Mouse (Mus musculus): ENCODE measurements around the gene Adap2. TPM values are rescaled to one million over a fixed set of nuclear protein-coding genes. Genes with fewer than 3 reads are reported as not detected.

The Adap2 gene
- total and polyA plus RNA-seq, 3 experiments: 0.49 TPM; not detected in 2

GRCm38 (mm10) chr11:80156841-80157240, 2.9 kb downstream of the Adap2 start:
- dilution Hi-C loops (cut with MboI; ENCODE audit: extremely low pct_ligation_motif_present, extremely low pct_unique_long_range_greater_than_20kb, low sequenced_read_pairs) (no loop called here), in situ Hi-C loops (cut with MboI; ENCODE audit: low pct_ligation_motif_present, low pct_unique_long_range_greater_than_20kb, low sequenced_read_pairs) (no loop called here)
- DNase-seq (ENCODE audit: extremely low read depth): no peak
- Histone ChIP-seq H3K79me2 (replicated peaks; ENCODE audit: control insufficient read depth, extremely low read depth, insufficient read depth, poor library complexity, severe bottlenecking) (no peaks in the 10 kb centered on the region), H3K36me3 (replicated peaks in 1 of 2; ENCODE audit: control insufficient read depth in 1 of 2, insufficient read depth in 1 of 2, low read length in 1 of 2) (no peaks in the 10 kb centered on the region), H3K4me2 (ENCODE audit: insufficient read depth, low read depth, poor library complexity, severe bottlenecking) (no peak overlapping the region), H3K4me3 (replicated peaks in 1 of 3; ENCODE audit: low read depth in 2 of 3, low read length in 2 of 3, poor library complexity in 1 of 3) (no peak overlapping the region), H3K9me3 (replicated peaks; ENCODE audit: low read length) (peaks cover 12% of the 10 kb centered on the region), H3K27ac (ENCODE audit: insufficient read depth, low read depth) (no peak overlapping the region), H3K9ac (ENCODE audit: insufficient read depth, low read depth) (no peak overlapping the region), H3K4me1 (ENCODE audit: control insufficient read depth in 1 of 2, insufficient read depth in 2 of 2) (peaks cover 6 to 22% of the 10 kb centered on the region in 2 experiments), H3K27me3 (replicated peaks) (no peaks in the 10 kb centered on the region)
- TF ChIP-seq ETS1 (conservative IDR thresholded peaks at IDR 0.05; ENCODE audit: low read depth, low read length) (no peak), TBP (conservative IDR thresholded peaks at IDR 0.05; ENCODE audit: low read depth, low read length) (no peak), MAX (IDR thresholded peaks at IDR 0.05; ENCODE audit: low read length) (no peak), RCOR1 (conservative IDR thresholded peaks at IDR 0.05; ENCODE audit: low read depth, low read length) (no peak), ZC3H11A (IDR thresholded peaks at IDR 0.05; ENCODE audit: low read depth, low read length) (no peak), USF2 (conservative IDR thresholded peaks at IDR 0.05; ENCODE audit: low read depth, low read length) (no peak), ZKSCAN1 (IDR thresholded peaks at IDR 0.05; ENCODE audit: borderline replicate concordance, low read depth, low read length) (no peak)

- Histone ChIP-seq H3K4me2 (ENCODE audit: insufficient read depth, low read depth, poor library complexity, severe bottlenecking) (no peak overlapping the region), H3K79me2 (replicated peaks; ENCODE audit: control insufficient read depth, extremely low read depth, insufficient read depth, poor library complexity, severe bottlenecking) (no peaks in the 10 kb centered on the region), H3K27ac (ENCODE audit: insufficient read depth, low read depth) (no peak overlapping the region), H3K27me3 (replicated peaks) (no peaks in the 10 kb centered on the region), H3K36me3 (replicated peaks in 1 of 2; ENCODE audit: control insufficient read depth in 1 of 2, insufficient read depth in 1 of 2, low read length in 1 of 2) (no peaks in the 10 kb centered on the region), H3K9ac (ENCODE audit: insufficient read depth, low read depth) (no peak overlapping the region), H3K4me1 (ENCODE audit: control insufficient read depth in 1 of 2, insufficient read depth in 2 of 2) (peaks cover 10 to 33% of the 10 kb centered on the region in 2 experiments), H3K9me3 (replicated peaks; ENCODE audit: low read length) (peaks cover 9% of the 10 kb centered on the region), H3K4me3 (replicated peaks in 1 of 3; ENCODE audit: low read depth in 2 of 3, low read length in 2 of 3, poor library complexity in 1 of 3) (no peak overlapping the region)
- TF ChIP-seq PAX5 (IDR thresholded peaks at IDR 0.05; ENCODE audit: low read length): no peak
- 0 out of 2 replicates have a peak, but pooled peaks have one; percentile 13 for TF ChIP-seq IRF4 (IDR thresholded peaks at IDR 0.05; ENCODE audit: low read depth, low read length)
- dilution Hi-C loops (cut with MboI; ENCODE audit: extremely low pct_ligation_motif_present, extremely low pct_unique_long_range_greater_than_20kb, low sequenced_read_pairs) (no loop called here), in situ Hi-C loops (cut with MboI; ENCODE audit: low pct_ligation_motif_present, low pct_unique_long_range_greater_than_20kb, low sequenced_read_pairs) (no loop called here)
- no peak for DNase-seq (ENCODE audit: extremely low read depth)
Observed at GRCm38 (mm10) chr11:80159018-80159417, 5.1 kb downstream of the Adap2 start.

- Histone ChIP-seq H3K4me2 (ENCODE audit: insufficient read depth, low read depth, poor library complexity, severe bottlenecking) (no peak overlapping the region), H3K9me3 (replicated peaks; ENCODE audit: low read length) (no peaks in the 10 kb centered on the region), H3K4me1 (ENCODE audit: control insufficient read depth in 1 of 2, insufficient read depth in 2 of 2) (peaks cover 4 to 35% of the 10 kb centered on the region in 2 experiments; a peak in 2 of 4 replicates), H3K36me3 (replicated peaks in 1 of 2; ENCODE audit: control insufficient read depth in 1 of 2, insufficient read depth in 1 of 2, low read length in 1 of 2) (peaks cover 0 to 6% of the 10 kb centered on the region in 2 experiments), H3K9ac (ENCODE audit: insufficient read depth, low read depth) (no peak overlapping the region), H3K27me3 (replicated peaks) (no peaks in the 10 kb centered on the region), H3K4me3 (replicated peaks in 1 of 3; ENCODE audit: low read depth in 2 of 3, low read length in 2 of 3, poor library complexity in 1 of 3) (no peak overlapping the region), H3K79me2 (replicated peaks; ENCODE audit: control insufficient read depth, extremely low read depth, insufficient read depth, poor library complexity, severe bottlenecking) (no peaks in the 10 kb centered on the region), H3K27ac (ENCODE audit: insufficient read depth, low read depth) (no peak overlapping the region)
- TF ChIP-seq MYC (IDR thresholded peaks at IDR 0.05; ENCODE audit: low read depth, low read length) (no peak), MAFK (IDR thresholded peaks at IDR 0.05; ENCODE audit: insufficient replicate concordance, low read length) (no peak), ZMIZ1 (IDR thresholded peaks at IDR 0.05; ENCODE audit: low read depth, low read length) (no peak), CHD1 (IDR thresholded peaks at IDR 0.05; ENCODE audit: low read depth, low read length) (no peak), POLR2A (IDR thresholded peaks at IDR 0.05; ENCODE audit: low read depth, low read length) (no peak), JUN (IDR thresholded peaks at IDR 0.05; ENCODE audit: insufficient read depth, low read depth, low read length) (no peak), ETS1 (conservative IDR thresholded peaks at IDR 0.05; ENCODE audit: low read depth, low read length) (no peak), E2F4 (IDR thresholded peaks at IDR 0.05; ENCODE audit: insufficient replicate concordance, low read depth, low read length) (no peak), ZKSCAN1 (IDR thresholded peaks at IDR 0.05; ENCODE audit: borderline replicate concordance, low read depth, low read length) (no peak), UBTF (IDR thresholded peaks at IDR 0.05; ENCODE audit: low read depth, low read length) (no peak), GABPA (IDR thresholded peaks at IDR 0.05; ENCODE audit: insufficient replicate concordance, low read depth, low read length) (no peak), RAD21 (IDR thresholded peaks at IDR 0.05; ENCODE audit: low read depth, low read length) (no peak), EP300 (IDR thresholded peaks at IDR 0.05; ENCODE audit: low read length) (no peak), KAT2A (IDR thresholded peaks at IDR 0.05; ENCODE audit: insufficient replicate concordance, low read length) (no peak), NRF1 (IDR thresholded peaks at IDR 0.05; ENCODE audit: low read depth, low read length) (no peak), SIN3A (IDR thresholded peaks at IDR 0.05; ENCODE audit: low read length) (no peak), MEF2A (IDR thresholded peaks at IDR 0.05; ENCODE audit: borderline replicate concordance, low read depth, low read length) (no peak), POLR2AphosphoS2 (IDR thresholded peaks at IDR 0.05; ENCODE audit: low read depth, low read length) (no peak), USF2 (conservative IDR thresholded peaks at IDR 0.05; ENCODE audit: low read depth, low read length) (no peak)
- in situ Hi-C loops (cut with MboI; ENCODE audit: low pct_ligation_motif_present, low pct_unique_long_range_greater_than_20kb, low sequenced_read_pairs): no loop called here
- dilution Hi-C loops (cut with MboI; ENCODE audit: extremely low pct_ligation_motif_present, extremely low pct_unique_long_range_greater_than_20kb, low sequenced_read_pairs): no loop called here
- DNase-seq (ENCODE audit: extremely low read depth): no peak
Observed at GRCm38 (mm10) chr11:80161041-80161440, 7.1 kb downstream of the Adap2 start.

Data from CH12.LX (cell line).